Mouse (Mus musculus): ENCODE data around the gene Timm44. TPM values are rescaled to one million over a fixed set of nuclear protein-coding genes. Genes with fewer than 3 reads are reported as not detected.

Gene Timm44
- polyA plus RNA-seq, 1 experiment from 2014 or later, result 37.8 TPM

DNA sequence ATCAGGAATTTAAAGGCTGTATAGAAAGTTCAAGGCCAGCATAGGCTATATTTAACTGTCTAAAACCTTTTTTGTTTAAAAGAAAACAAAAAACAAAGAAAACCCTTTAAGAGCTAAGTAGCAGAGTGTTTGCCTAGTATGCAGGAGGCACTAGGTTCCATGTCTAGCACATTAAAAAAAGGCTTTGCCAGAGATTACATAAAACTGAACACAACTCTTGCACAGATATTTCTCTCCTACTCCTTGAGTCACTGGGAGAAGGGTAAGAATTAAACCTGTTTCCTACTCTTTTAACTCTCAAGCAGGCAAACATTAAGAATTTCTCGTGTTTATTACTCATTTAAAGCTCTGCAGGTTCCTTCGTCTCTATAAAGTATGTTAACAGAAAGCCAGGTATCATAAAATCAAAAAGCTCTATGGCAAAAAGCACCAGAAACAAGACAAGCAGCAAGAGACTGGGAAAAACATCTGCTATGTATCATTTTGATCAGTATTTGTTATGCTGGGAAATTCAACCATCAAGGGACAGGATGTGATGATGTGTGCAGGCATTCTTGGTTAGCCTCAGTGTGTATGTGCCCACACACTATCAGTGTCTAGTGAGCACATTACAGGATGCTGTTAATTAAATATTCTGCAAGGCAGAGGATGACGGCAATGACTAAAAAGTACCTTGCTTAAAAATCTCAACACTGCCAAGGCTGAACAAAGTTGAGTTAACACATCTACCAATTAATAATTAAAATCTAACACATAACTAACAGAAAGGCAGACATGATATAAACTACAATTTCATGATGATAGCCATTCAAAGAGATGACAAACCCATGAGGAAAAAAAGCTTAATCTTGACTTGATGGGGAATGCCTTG is 37.8 kb upstream of the Timm44 start:
- Histone ChIP-seq H3K36me3 (ENCODE audit: control insufficient read depth, insufficient read depth, low read length) (peaks cover 12% of the 10 kb centered on the region; the same call in 1 of the 2 replicates), H3K9me3 (ENCODE audit: control insufficient read depth, low read length) (no peaks in the 10 kb centered on the region), H3K4me1 (replicated peaks; ENCODE audit: control insufficient read depth, insufficient read depth) (no peaks in the 10 kb centered on the region), H3K27ac (replicated peaks) (no peak overlapping the region), H3K4me2 (replicated peaks; ENCODE audit: low read depth) (no peak overlapping the region), H3K9ac (ENCODE audit: low read length) (no peak overlapping the region), H3K27me3 (ENCODE audit: control insufficient read depth, insufficient read depth, low read length) (no peaks in the 10 kb centered on the region), H3K4me3 (ENCODE audit: low read depth, low read length) (no peak overlapping the region)
- WGBS, result 53% methylated on average over 3 of the region's 3 CpGs
- no peak for ATAC-seq (ENCODE audit: low FRiP score, low TSS enrichment)
- no peak for DNase-seq (ENCODE audit: low spot score)
- TF ChIP-seq CTCF (IDR thresholded peaks at IDR 0.05; ENCODE audit: low read depth), result no peak
- no peak for TF ChIP-seq EP300 (optimal IDR thresholded peaks at IDR 0.05)

DNA sequence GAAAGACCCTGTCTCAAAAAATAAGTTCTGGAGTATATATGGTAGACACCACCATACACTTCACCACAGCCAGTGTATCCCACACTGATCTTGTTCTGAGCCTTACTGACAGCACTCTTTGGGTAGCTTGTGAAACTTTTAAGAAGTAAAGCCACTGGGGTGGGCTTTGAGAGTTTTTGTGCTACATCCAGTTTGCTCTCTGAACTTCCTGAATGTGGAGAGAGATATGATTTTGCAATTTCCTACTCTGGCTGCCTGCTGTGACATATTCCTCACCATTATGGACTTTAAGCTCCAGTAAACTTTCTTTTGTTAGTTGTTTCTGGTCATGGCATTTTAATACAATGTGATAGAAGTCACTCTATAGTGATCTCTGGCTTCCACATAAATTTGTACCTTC is 36.4 kb upstream of the Timm44 start:
- ATAC-seq (ENCODE audit: low FRiP score, low TSS enrichment) (no peak), DNase-seq (ENCODE audit: low spot score) (no peak)
- no peak overlapping the region for H3K4me2 ChIP-seq (replicated peaks; ENCODE audit: low read depth)
- no peak overlapping the region for H3K27ac ChIP-seq (replicated peaks)
- no peak for TF ChIP-seq EP300 (optimal IDR thresholded peaks at IDR 0.05)
- TF ChIP-seq CTCF (IDR thresholded peaks at IDR 0.05; ENCODE audit: low read depth), result no peak
- peaks cover 12% of the 10 kb centered on the region; the same call in 1 of the 2 replicates for H3K36me3 ChIP-seq (ENCODE audit: control insufficient read depth, insufficient read depth, low read length)
- H3K4me3 ChIP-seq (ENCODE audit: low read depth, low read length), result no peak overlapping the region
- H3K4me1 ChIP-seq (replicated peaks; ENCODE audit: control insufficient read depth, insufficient read depth), result no peaks in the 10 kb centered on the region
- no peaks in the 10 kb centered on the region for H3K9me3 ChIP-seq (ENCODE audit: control insufficient read depth, low read length)
- no peaks in the 10 kb centered on the region for H3K27me3 ChIP-seq (ENCODE audit: control insufficient read depth, insufficient read depth, low read length)
- no peak overlapping the region for H3K9ac ChIP-seq (ENCODE audit: low read length)

DNA sequence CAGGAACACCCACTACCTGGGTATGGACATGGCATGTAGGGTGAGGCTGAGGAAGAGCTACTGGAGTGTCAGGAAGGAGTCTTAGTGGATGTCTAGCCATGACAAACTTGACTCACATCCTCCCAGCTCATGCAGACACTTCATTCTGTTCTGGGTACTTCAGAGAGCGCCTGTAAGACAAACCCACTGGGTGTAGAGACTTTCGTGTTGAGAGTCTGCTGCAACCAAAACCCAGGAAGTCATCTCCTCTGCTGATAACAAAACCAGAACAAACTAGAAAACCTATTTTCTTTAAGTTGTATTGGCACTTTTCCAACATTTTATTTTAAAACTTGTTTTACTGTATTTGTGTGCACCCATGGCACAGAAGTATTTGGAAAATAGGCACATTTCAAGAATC is 30.1 kb upstream of the Timm44 start:
- Histone ChIP-seq H3K27me3 (ENCODE audit: control insufficient read depth, insufficient read depth, low read length) (no peaks in the 10 kb centered on the region), H3K9me3 (ENCODE audit: control insufficient read depth, low read length) (no peaks in the 10 kb centered on the region), H3K4me2 (replicated peaks; ENCODE audit: low read depth) (no peak overlapping the region), H3K4me3 (ENCODE audit: low read depth, low read length) (no peak overlapping the region), H3K27ac (replicated peaks) (no peak overlapping the region), H3K36me3 (ENCODE audit: control insufficient read depth, insufficient read depth, low read length) (peaks cover 25% of the 10 kb centered on the region), H3K9ac (ENCODE audit: low read length) (no peak overlapping the region), H3K4me1 (replicated peaks; ENCODE audit: control insufficient read depth, insufficient read depth) (no peaks in the 10 kb centered on the region)
- 64% methylated on average over 2 of the region's 2 CpGs for WGBS
- no peak for TF ChIP-seq CTCF (IDR thresholded peaks at IDR 0.05; ENCODE audit: low read depth)
- TF ChIP-seq EP300 (optimal IDR thresholded peaks at IDR 0.05), result no peak
- no peak for ATAC-seq (ENCODE audit: low FRiP score, low TSS enrichment)
- no peak for DNase-seq (ENCODE audit: low spot score)

DNA sequence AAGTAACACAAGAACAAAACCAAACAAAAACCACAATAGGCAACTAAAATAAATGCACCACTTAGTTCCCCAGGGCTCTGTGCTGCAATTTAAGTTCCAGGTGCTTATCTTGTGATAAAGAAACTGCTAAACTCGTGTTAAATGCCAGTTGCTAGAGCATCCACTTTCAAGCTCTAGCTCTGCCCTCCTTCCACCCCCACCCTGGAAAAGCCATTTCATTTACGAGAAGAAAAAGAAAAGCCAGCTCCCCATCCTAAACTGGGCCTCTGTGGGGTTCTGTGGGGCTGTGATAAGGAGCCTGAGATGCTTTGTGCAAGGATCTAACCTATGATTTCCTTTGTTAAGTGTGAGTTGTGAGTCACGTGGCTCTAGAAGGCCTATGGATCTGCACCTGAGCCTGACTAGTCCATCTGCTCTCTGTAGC is 28.4 kb upstream of the Timm44 start:
- no peak overlapping the region for H3K9ac ChIP-seq (ENCODE audit: low read length)
- H3K9me3 ChIP-seq (ENCODE audit: control insufficient read depth, low read length), result no peaks in the 10 kb centered on the region
- WGBS, result 78% methylated on average over 3 of the region's 3 CpGs
- H3K27me3 ChIP-seq (ENCODE audit: control insufficient read depth, insufficient read depth, low read length), result no peaks in the 10 kb centered on the region
- peaks cover 25% of the 10 kb centered on the region for H3K36me3 ChIP-seq (ENCODE audit: control insufficient read depth, insufficient read depth, low read length)
- ATAC-seq (ENCODE audit: low FRiP score, low TSS enrichment), result no peak
- DNase-seq (ENCODE audit: low spot score), result no peak
- H3K4me3 ChIP-seq (ENCODE audit: low read depth, low read length), result no peak overlapping the region
- no peaks in the 10 kb centered on the region for H3K4me1 ChIP-seq (replicated peaks; ENCODE audit: control insufficient read depth, insufficient read depth)
- TF ChIP-seq EP300 (optimal IDR thresholded peaks at IDR 0.05), result no peak
- TF ChIP-seq CTCF (IDR thresholded peaks at IDR 0.05; ENCODE audit: low read depth), result no peak
- no peak overlapping the region for H3K27ac ChIP-seq (replicated peaks)
- no peak overlapping the region for H3K4me2 ChIP-seq (replicated peaks; ENCODE audit: low read depth)

DNA sequence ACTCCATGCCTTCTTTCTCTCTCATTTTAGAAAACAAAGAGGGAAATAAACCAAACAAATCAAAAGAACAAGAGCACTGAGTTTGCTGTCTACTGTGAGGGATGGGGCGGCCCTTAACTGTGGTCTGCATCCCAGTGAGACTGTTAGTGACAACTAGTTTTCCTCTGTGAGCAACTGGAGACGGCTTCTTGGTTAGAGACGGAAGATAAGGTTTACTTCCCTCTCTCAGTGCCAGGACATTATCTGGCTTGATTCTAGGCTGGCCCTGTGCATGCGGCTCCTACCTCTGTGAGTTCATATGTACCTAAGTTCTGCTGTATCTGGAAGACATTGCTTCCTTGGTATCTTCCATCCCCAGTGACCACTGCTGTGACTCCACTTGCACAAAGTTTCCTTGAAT is 22.1 kb upstream of the Timm44 start:
- H3K4me1 ChIP-seq (replicated peaks; ENCODE audit: control insufficient read depth, insufficient read depth), result no peaks in the 10 kb centered on the region
- H3K27me3 ChIP-seq (ENCODE audit: control insufficient read depth, insufficient read depth, low read length), result no peaks in the 10 kb centered on the region
- no peak overlapping the region for H3K4me2 ChIP-seq (replicated peaks; ENCODE audit: low read depth)
- H3K27ac ChIP-seq (replicated peaks), result no peak overlapping the region
- H3K4me3 ChIP-seq (ENCODE audit: low read depth, low read length), result no peak overlapping the region
- peaks cover 24% of the 10 kb centered on the region for H3K36me3 ChIP-seq (ENCODE audit: control insufficient read depth, insufficient read depth, low read length)
- no peak for ATAC-seq (ENCODE audit: low FRiP score, low TSS enrichment)
- TF ChIP-seq CTCF (IDR thresholded peaks at IDR 0.05; ENCODE audit: low read depth), result no peak
- TF ChIP-seq EP300 (optimal IDR thresholded peaks at IDR 0.05), result no peak
- no peak for DNase-seq (ENCODE audit: low spot score)
- WGBS, result 84% methylated on average over 4 of the region's 4 CpGs
- H3K9me3 ChIP-seq (ENCODE audit: control insufficient read depth, low read length), result no peaks in the 10 kb centered on the region
- H3K9ac ChIP-seq (ENCODE audit: low read length), result no peak overlapping the region

DNA sequence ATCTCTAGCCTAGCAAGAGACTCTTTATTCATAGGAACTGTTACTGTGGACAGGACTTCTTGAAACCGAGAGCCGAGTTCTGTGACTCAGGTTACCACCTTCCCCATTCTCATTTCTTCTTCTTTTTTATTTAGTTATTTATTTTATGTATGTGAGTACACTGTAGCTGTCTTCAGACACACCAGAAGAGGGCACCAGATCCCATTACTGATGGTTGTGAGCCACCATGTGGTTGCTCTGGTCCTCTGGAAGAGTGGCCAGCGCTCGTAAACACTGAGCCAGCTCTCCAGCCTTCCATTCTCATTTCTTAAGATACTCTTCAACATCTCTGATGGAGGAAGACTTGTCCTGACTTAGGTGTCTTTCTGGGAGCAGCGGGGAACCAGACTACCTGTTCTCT is 17.0 kb upstream of the Timm44 start:
- Histone ChIP-seq H3K36me3 (ENCODE audit: control insufficient read depth, insufficient read depth, low read length) (peaks cover 13% of the 10 kb centered on the region), H3K4me1 (replicated peaks; ENCODE audit: control insufficient read depth, insufficient read depth) (no peaks in the 10 kb centered on the region)
- WGBS, result 88% methylated on average over 5 of the region's 5 CpGs

More for the DNA sequence above, 17.0 kb upstream of the Timm44 start:
- no peaks in the 10 kb centered on the region for H3K9me3 ChIP-seq (ENCODE audit: control insufficient read depth, low read length)
- no peaks in the 10 kb centered on the region for H3K27me3 ChIP-seq (ENCODE audit: control insufficient read depth, insufficient read depth, low read length)
- no peak for DNase-seq (ENCODE audit: low spot score)
- H3K4me2 ChIP-seq (replicated peaks; ENCODE audit: low read depth), result no peak overlapping the region
- TF ChIP-seq EP300 (optimal IDR thresholded peaks at IDR 0.05) (no peak), CTCF (IDR thresholded peaks at IDR 0.05; ENCODE audit: low read depth) (peak; percentile 38)
- H3K9ac ChIP-seq (ENCODE audit: low read length), result no peak overlapping the region
- no peak overlapping the region for H3K4me3 ChIP-seq (ENCODE audit: low read depth, low read length)
- no peak overlapping the region for H3K27ac ChIP-seq (replicated peaks)
- ATAC-seq (ENCODE audit: low FRiP score, low TSS enrichment), result no peak

Data from stomach, postnatal 0 days (tissue).